Mouse (Mus musculus) frontal cortex, postnatal 14 days (tissue): Measurements from ENCODE around the gene Eif4g1.

Experiments
- DNase-seq, 2 experiments: peaks; one replicate each; pipeline ENCODE4 v3.0.0; 2022; ENCODE audit warnings: low spot score in 2 of 2

Gene Eif4g1

GRCm38 (mm10) chr16:20706407-20707055 is 38.4 kb downstream of the Eif4g1 start:
- DNase-seq = peak in 1 of 2 experiments; percentile 19

- DNase-seq = peak in 1 of 2 experiments; percentile 10
Measured at GRCm38 (mm10) chr16:20708220-20708938, 40.3 kb downstream of the Eif4g1 start.

GRCm38 (mm10) chr16:20708939-20709734 is 41.0 kb downstream of the Eif4g1 start:
- peak in 1 of 2 experiments; percentile 39 for DNase-seq

- DNase-seq = no peak
Measured at GRCm38 (mm10) chr16:20710370-20710769, 42.3 kb downstream of the Eif4g1 start.

GRCm38 (mm10) chr16:20710810-20711209 is 42.7 kb downstream of the Eif4g1 start:
- no peak for DNase-seq

- DNase-seq = no peak
Measured at GRCm38 (mm10) chr16:20712190-20712589, 44.1 kb downstream of the Eif4g1 start.

- no peak for DNase-seq
Measured at GRCm38 (mm10) chr16:20712889-20713288, 44.8 kb downstream of the Eif4g1 start.

GRCm38 (mm10) chr16:20714307-20715080 is 46.4 kb downstream of the Eif4g1 start:
- no peak for DNase-seq

GRCm38 (mm10) chr16:20715161-20715560 is 47.0 kb downstream of the Eif4g1 start:
- peak in 1 of 2 experiments; percentile 14 for DNase-seq

- peak in 1 of 2 experiments; percentile 8 for DNase-seq
Measured at GRCm38 (mm10) chr16:20715566-20715965, 47.5 kb downstream of the Eif4g1 start.

GRCm38 (mm10) chr16:20715976-20716840 is 48.1 kb downstream of the Eif4g1 start:
- DNase-seq = peak; percentile 72 to 73

GRCm38 (mm10) chr16:20716841-20717180 is 48.7 kb downstream of the Eif4g1 start:
- peak in 1 of 2 experiments; percentile 16 for DNase-seq

- DNase-seq = peak; percentile 94 to 96
Measured at GRCm38 (mm10) chr16:20717181-20717977, 49.3 kb downstream of the Eif4g1 start, which contains the start of the genes Polr2h and Clcn2. TSS of gene Polr2h (plus strand) at chr16:20717665. TSS of gene Clcn2 (minus strand) at chr16:20717746.

GRCm38 (mm10) chr16:20717978-20718670 is 50.0 kb downstream of the Eif4g1 start:
- DNase-seq = no peak

GRCm38 (mm10) chr16:20721808-20722207 is 53.7 kb downstream of the Eif4g1 start:
- DNase-seq = no peak

- no peak for DNase-seq
Measured at GRCm38 (mm10) chr16:20722736-20723135, 54.6 kb downstream of the Eif4g1 start.

GRCm38 (mm10) chr16:20723247-20723646 is 55.1 kb downstream of the Eif4g1 start:
- DNase-seq = no peak

- peak in 1 of 2 experiments; percentile 26 for DNase-seq
Measured at GRCm38 (mm10) chr16:20724338-20724748, 56.2 kb downstream of the Eif4g1 start.

- no peak for DNase-seq
Measured at GRCm38 (mm10) chr16:20725321-20725720, 57.2 kb downstream of the Eif4g1 start.
